Mouse (Mus musculus) liver, embryonic 16.5 days (tissue): ENCODE measurements around the gene Tspoap1. TPM values are rescaled to one million over a fixed set of nuclear protein-coding genes. Genes with fewer than 3 reads are reported as not detected.

Source experiments
- ATAC-seq: fragments of 200-750 bp; cut with Nextera tagmentation; 2 replicates; pipeline ENCODE4 v1.8.0; 2017; ENCODE audit warnings: low read depth, mild to moderate bottlenecking, moderate number of reproducible peaks, moderate library complexity
- H3K27ac ChIP-seq: fragments of 300-500 bp; sonication (generic); 2 replicates; pipeline ENCODE4 v1.5.1; 2014; ENCODE audit warnings: mild to moderate bottlenecking, low read length
- H3K27me3 ChIP-seq: fragments of 300-500 bp; sonication (generic); 2 replicates; pipeline ENCODE4 v1.6.1; 2014; ENCODE audit warnings: low read depth, low read length, mixed read lengths; ENCODE audit not compliant: control insufficient read depth, insufficient read depth
- H3K36me3 ChIP-seq: fragments of 300-500 bp; sonication (generic); 2 replicates; pipeline ENCODE4 v1.6.1; 2014; ENCODE audit warnings: mild to moderate bottlenecking; ENCODE audit not compliant: control insufficient read depth, insufficient read depth
- H3K4me1 ChIP-seq: fragments of 300-500 bp; sonication (generic); 2 replicates; pipeline ENCODE4 v1.6.1; 2014; ENCODE audit warnings: low read depth, low read length, mixed read lengths; ENCODE audit not compliant: control insufficient read depth
- H3K4me2 ChIP-seq: fragments of 300-500 bp; sonication (generic); 2 replicates; pipeline ENCODE4 v1.6.1; 2014; ENCODE audit warnings: low read depth, low read length, mixed read lengths
- H3K4me3 ChIP-seq: fragments of 300-500 bp; sonication (generic); 2 replicates; pipeline ENCODE4 v1.5.1; 2014; ENCODE audit warnings: low read depth, mild to moderate bottlenecking, low read length
- H3K9ac ChIP-seq: fragments of 300-500 bp; sonication (generic); 2 replicates; pipeline ENCODE4 v1.6.1; 2014; ENCODE audit warnings: low read depth, low read length
- H3K9me3 ChIP-seq: fragments of 300-500 bp; sonication (generic); replicated peaks from 2 replicates; pipeline ENCODE4 v1.6.1; 2016; ENCODE audit warnings: low read length; ENCODE audit not compliant: control insufficient read depth
- WGBS: fragments of 180-500 bp; shearing (Covaris S2); extraction: QIAGEN DNeasy Blood & Tissue Kit; methylation state at CpG from one replicate; pipeline ENCODE4 v1.1.7; 2014; ENCODE audit not compliant: insufficient replicate concordance; 5-methylcytosine and 5-hydroxymethylcytosine counted together
- polyA plus RNA-seq: library from polyadenylated mRNA; unstranded; fragments of >200 nt; fragmentation: Nextera tagmentation; extraction: Ambion mirVana; gene quantifications from 2 replicates; pipeline ENCODE4 v1.2.1, GENCODE M21; 2015

The Tspoap1 gene
- polyA plus RNA-seq, 1 experiment from 2014 or later = 2.7 TPM

- Histone ChIP-seq H3K4me1 (peaks cover 65% of the 10 kb centered on the region), H3K36me3 (peaks cover 5% of the 10 kb centered on the region), H3K27me3 (no peaks in the 10 kb centered on the region), H3K9ac (peak overlapping the region; percentile 77), H3K27ac (peak overlapping the region; percentile 99), H3K4me2 (peak overlapping the region; percentile 85), H3K9me3 (no peaks in the 10 kb centered on the region), H3K4me3 (peak overlapping the region; percentile 59)
- WGBS = 10% methylated on average over 18 of the region's 18 CpGs
- peak; percentile 79 for ATAC-seq
Observed at GRCm38 (mm10) chr11:87749192-87750042, 10.9 kb upstream of the Tspoap1 start.

GRCm38 (mm10) chr11:87750043-87750421 lies 10.3 kb upstream of the Tspoap1 start:
- Histone ChIP-seq H3K27me3 (no peaks in the 10 kb centered on the region), H3K27ac (peak overlapping the region; percentile 99), H3K4me2 (peak overlapping the region; percentile 85), H3K4me3 (peak overlapping the region; percentile 59), H3K4me1 (peaks cover 71% of the 10 kb centered on the region), H3K9ac (peak overlapping the region; percentile 77), H3K9me3 (no peaks in the 10 kb centered on the region), H3K36me3 (no peaks in the 10 kb centered on the region; the same call in 1 of the 2 replicates)
- WGBS = 10% methylated on average over 11 of the region's 11 CpGs
- ATAC-seq = peak; percentile 75

GRCm38 (mm10) chr11:87750521-87750920 lies 9.8 kb upstream of the Tspoap1 start:
- H3K36me3 ChIP-seq = no peaks in the 10 kb centered on the region; the same call in 1 of the 2 replicates
- no peaks in the 10 kb centered on the region for H3K27me3 ChIP-seq
- H3K27ac ChIP-seq = peak overlapping the region; percentile 99
- peak overlapping the region; percentile 77 for H3K9ac ChIP-seq
- 12% methylated on average over 3 of the region's 3 CpGs for WGBS
- peaks cover 73% of the 10 kb centered on the region for H3K4me1 ChIP-seq
- H3K9me3 ChIP-seq = no peaks in the 10 kb centered on the region
- peak overlapping the region; percentile 85 for H3K4me2 ChIP-seq
- H3K4me3 ChIP-seq = peak overlapping the region; percentile 59
- ATAC-seq = no peak

- Histone ChIP-seq H3K36me3 (no peaks in the 10 kb centered on the region), H3K9me3 (no peaks in the 10 kb centered on the region), H3K27me3 (no peaks in the 10 kb centered on the region), H3K4me3 (peak overlapping the region; percentile 59), H3K4me2 (peak overlapping the region; percentile 85), H3K9ac (peak overlapping the region; percentile 77), H3K27ac (peak overlapping the region; percentile 99), H3K4me1 (peaks cover 73% of the 10 kb centered on the region)
- no peak for ATAC-seq
- 29% methylated on average over 8 of the region's 8 CpGs for WGBS
Observed at GRCm38 (mm10) chr11:87751031-87751430, 9.3 kb upstream of the Tspoap1 start.

- Histone ChIP-seq H3K4me1 (peaks cover 73% of the 10 kb centered on the region), H3K4me2 (peak overlapping the region; percentile 85), H3K9ac (peak overlapping the region; percentile 77), H3K9me3 (no peaks in the 10 kb centered on the region), H3K27ac (peak overlapping the region; percentile 99), H3K4me3 (peak overlapping the region; percentile 59), H3K36me3 (no peaks in the 10 kb centered on the region), H3K27me3 (no peaks in the 10 kb centered on the region)
- 0 out of 2 replicates have a peak, but pooled peaks have one; percentile 2 for ATAC-seq
- 19% methylated on average over 4 of the region's 4 CpGs for WGBS
Observed at GRCm38 (mm10) chr11:87751491-87751966, 8.8 kb upstream of the Tspoap1 start.

- Histone ChIP-seq H3K27me3 (no peaks in the 10 kb centered on the region), H3K36me3 (peaks cover 7% of the 10 kb centered on the region), H3K4me2 (peak overlapping the region; percentile 85), H3K4me3 (peak overlapping the region; percentile 59), H3K4me1 (peaks cover 73% of the 10 kb centered on the region), H3K27ac (peak overlapping the region; percentile 99), H3K9me3 (no peaks in the 10 kb centered on the region), H3K9ac (peak overlapping the region; percentile 77)
- 24% methylated on average over 1 of the region's 1 CpGs for WGBS
- no peak for ATAC-seq
Observed at GRCm38 (mm10) chr11:87752307-87752706, 8.0 kb upstream of the Tspoap1 start.

- ATAC-seq = no peak
- peak overlapping the region; percentile 80 for H3K4me2 ChIP-seq
- H3K27ac ChIP-seq = peak overlapping the region; percentile 99
- no peaks in the 10 kb centered on the region for H3K27me3 ChIP-seq
- H3K9ac ChIP-seq = peak overlapping the region; percentile 89
- H3K9me3 ChIP-seq = no peaks in the 10 kb centered on the region
- WGBS = 35% methylated on average over 8 of the region's 8 CpGs
- H3K4me3 ChIP-seq = peak overlapping the region; percentile 75; the same call in 1 of the 2 replicates
- H3K36me3 ChIP-seq = peaks cover 12% of the 10 kb centered on the region
- H3K4me1 ChIP-seq = peaks cover 69% of the 10 kb centered on the region
Observed at GRCm38 (mm10) chr11:87753255-87753654, 7.1 kb upstream of the Tspoap1 start.

GRCm38 (mm10) chr11:87753891-87754501 lies 6.3 kb upstream of the Tspoap1 start:
- Histone ChIP-seq H3K36me3 (peaks cover 13% of the 10 kb centered on the region), H3K27me3 (no peaks in the 10 kb centered on the region), H3K4me2 (peak overlapping the region; percentile 80), H3K4me1 (peaks cover 67% of the 10 kb centered on the region), H3K9me3 (no peaks in the 10 kb centered on the region), H3K4me3 (peak overlapping the region; percentile 75), H3K27ac (peak overlapping the region; percentile 99), H3K9ac (peak overlapping the region; percentile 89)
- ATAC-seq = no peak
- 19% methylated on average over 5 of the region's 5 CpGs for WGBS
